Mouse (Mus musculus): Measurements from ENCODE around the gene Rc3h2. TPM values are rescaled to one million over a fixed set of nuclear protein-coding genes. Genes with fewer than 3 reads are reported as not detected.

Gene Rc3h2
- total and polyA plus RNA-seq, 2 experiments from 2014 or later, result 10.6 to 72.4 TPM

GRCm38 (mm10) chr2:37333321-37333720 lies 89.4 kb downstream of the Rc3h2 start:
- DNase-seq (no peak), ATAC-seq (no peak)
- Histone ChIP-seq H3K9me3 (ENCODE audit: low read length) (no peaks in the 10 kb centered on the region), H3K4me1 (ENCODE audit: insufficient read depth) (no peaks in the 10 kb centered on the region), H3K27me3 (ENCODE audit: insufficient read depth, low read length) (no peaks in the 10 kb centered on the region), H3K4me3 (ENCODE audit: low read depth, low read length) (no peak overlapping the region), H3K9ac (no peak overlapping the region), H3K27ac (ENCODE audit: low read depth, low read length) (no peak overlapping the region), H3K36me3 (ENCODE audit: insufficient read depth) (no peaks in the 10 kb centered on the region), H3K4me2 (ENCODE audit: low read depth) (no peak overlapping the region)
- WGBS, result 87% methylated on average over 2 of the region's 2 CpGs
- TF ChIP-seq CTCF (IDR thresholded peaks at IDR 0.05; ENCODE audit: low read depth), result no peak

DNA sequence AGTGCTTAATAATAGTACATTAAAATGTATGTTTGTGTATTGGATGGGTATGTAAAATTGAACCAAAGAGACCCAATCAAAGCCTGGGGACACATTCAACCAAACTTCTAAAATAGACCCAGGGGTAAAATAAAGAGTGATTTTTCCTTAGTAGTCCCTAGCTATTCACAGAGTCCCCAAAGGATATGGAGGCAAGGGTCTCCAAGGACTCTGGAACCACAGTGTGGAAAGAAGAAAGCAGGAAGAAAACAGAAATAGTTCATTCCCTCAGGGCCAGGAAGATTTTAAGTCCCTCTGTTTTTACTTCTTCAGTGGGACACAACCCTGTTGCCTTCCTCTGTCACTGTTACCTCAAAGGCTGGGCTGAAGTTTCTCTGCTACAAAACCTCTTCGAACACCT lies 96.5 kb downstream of the Rc3h2 start, which contains the start of gene Olfr368:
Gene Olfr368, plus strand, starts transcription at position 301 of the 400 bp plus-strand sequence.
- Histone ChIP-seq H3K9me3 (ENCODE audit: low read length) (no peaks in the 10 kb centered on the region), H3K27me3 (ENCODE audit: insufficient read depth, low read length) (no peaks in the 10 kb centered on the region), H3K36me3 (ENCODE audit: insufficient read depth) (no peaks in the 10 kb centered on the region), H3K4me3 (ENCODE audit: low read depth, low read length) (no peak within 1 kb of the TSS), H3K27ac (ENCODE audit: low read depth, low read length) (no peak within 1 kb of the TSS), H3K4me1 (ENCODE audit: insufficient read depth) (no peaks in the 10 kb centered on the region), H3K4me2 (ENCODE audit: low read depth) (no peak within 1 kb of the TSS), H3K9ac (no peak within 1 kb of the TSS)
- DNase-seq (no peak), ATAC-seq (no peak)
- no peak for TF ChIP-seq CTCF (IDR thresholded peaks at IDR 0.05; ENCODE audit: low read depth)
- WGBS, result 87% methylated on average over 1 of the region's 1 CpGs

Other genes starting within 250 kb of the Rc3h2 start
- gene Olfr365, start 234.7 kb downstream of the Rc3h2 start, total RNA-seq (2014; rRNA removed), result not detected in 2 replicates
- not detected in 2 replicates for gene Olfr365, start 234.7 kb downstream of the Rc3h2 start, polyA plus RNA-seq (2015; fragmentation: Nextera tagmentation; extraction: Ambion mirVana)
- not detected in 2 replicates for gene Olfr366, start 211.3 kb downstream of the Rc3h2 start, total RNA-seq (2014; rRNA removed)
- gene Olfr366, start 211.3 kb downstream of the Rc3h2 start, polyA plus RNA-seq (2015; fragmentation: Nextera tagmentation; extraction: Ambion mirVana), result not detected in 2 replicates
- not detected in 2 replicates for gene Olfr368, start 96.4 kb downstream of the Rc3h2 start, total RNA-seq (2014; rRNA removed)
- gene Olfr368, start 96.4 kb downstream of the Rc3h2 start, polyA plus RNA-seq (2015; fragmentation: Nextera tagmentation; extraction: Ambion mirVana), result not detected in 2 replicates
- 49.5 and 54.1 TPM in 2 replicates for gene Pdcl, start 63.6 kb downstream of the Rc3h2 start, total RNA-seq (2014; rRNA removed)
- gene Pdcl, start 63.6 kb downstream of the Rc3h2 start, polyA plus RNA-seq (2015; fragmentation: Nextera tagmentation; extraction: Ambion mirVana), result 44.6 and 46.4 TPM in 2 replicates
- gene Zbtb26, start 20.2 kb upstream of the Rc3h2 start, total RNA-seq (2014; rRNA removed), result 11.8 and 15.7 TPM in 2 replicates
- 1.3 and 2.1 TPM in 2 replicates for gene Zbtb26, start 20.2 kb upstream of the Rc3h2 start, polyA plus RNA-seq (2015; fragmentation: Nextera tagmentation; extraction: Ambion mirVana)
- 43.2 and 54.2 TPM in 2 replicates for gene Zbtb6, start 20.3 kb upstream of the Rc3h2 start, total RNA-seq (2014; rRNA removed)
- 9.7 and 10.6 TPM in 2 replicates for gene Zbtb6, start 20.3 kb upstream of the Rc3h2 start, polyA plus RNA-seq (2015; fragmentation: Nextera tagmentation; extraction: Ambion mirVana)
- gene Rabgap1, start 20.4 kb upstream of the Rc3h2 start, total RNA-seq (2014; rRNA removed), result 92.9 and 99.8 TPM in 2 replicates
- 35.6 and 46.6 TPM in 2 replicates for gene Rabgap1, start 20.4 kb upstream of the Rc3h2 start, polyA plus RNA-seq (2015; fragmentation: Nextera tagmentation; extraction: Ambion mirVana)
- gene Gpr21, start 93.4 kb upstream of the Rc3h2 start, total RNA-seq (2014; rRNA removed), result 35.8 and 38.1 TPM in 2 replicates
- 13.8 and 14.5 TPM in 2 replicates for gene Gpr21, start 93.4 kb upstream of the Rc3h2 start, polyA plus RNA-seq (2015; fragmentation: Nextera tagmentation; extraction: Ambion mirVana)

Measured in forebrain, postnatal 0 days (tissue).